In genomic region chr14:120544495-120544894, GRCm38 (mm10) we compare ENCODE assay signal across 16 mouse cellular contexts.
DNase-seq lines count a peak whose midpoint lies in the region; TF ChIP-seq lines count a peak whose summit lies in the region.
"Had no signal": no experiment of that assay in that cellular context is flagged by ENCODE, and none has a peak within 500 bp of the region (broad histone marks: within the 10 kb centered on the region; RNA-seq: fewer than 3 reads in every experiment).

No protein-coding gene starts in this region.

- H3K4me1 ChIP-seq in kidney, adult 2 months (ENCODE audit: control insufficient read depth, insufficient read depth, low read length) = peaks cover 1% of the 10 kb centered on the region; the same call in 1 of the 2 replicates
- H3K4me1 ChIP-seq: embryonic facial prominence, embryonic 10.5 days; forebrain, embryonic 15.5 days; limb, embryonic 15.5 days; neural tube, embryonic 12.5 days had no signal

- 0 out of 2 replicates have a peak overlapping the region, but pooled peaks have one; percentile 45 for H3K27ac ChIP-seq in kidney, adult 2 months (ENCODE audit: insufficient read depth, low read depth, low read length)
- H3K27ac ChIP-seq: embryonic facial prominence, embryonic 10.5 days; forebrain, embryonic 15.5 days; hindbrain, postnatal 0 days; kidney, postnatal 0 days; limb, embryonic 15.5 days; neural tube, embryonic 12.5 days had no signal

- DNase-seq in heart, adult 11 months = peak; percentile 46
- no peak for DNase-seq in heart, postnatal 36 days
- DNase-seq in kidney, adult 2 months = peak; percentile 10
- DNase-seq in kidney, postnatal 36 days = no peak
- peak; percentile 28 for DNase-seq in lung, postnatal 10 days
- no peak for DNase-seq in lung, adult 18-20 months
- peak; percentile 23 for DNase-seq in thymus, postnatal 4 days
- no peak for DNase-seq in cerebellum, adult 11-12 months
- DNase-seq: cerebellum, postnatal 25 days had no signal

- TF ChIP-seq CTCF in kidney, adult 2 months (conservative IDR thresholded peaks at IDR 0.05; ENCODE audit: insufficient read depth, insufficient read length, low read depth, low read length) = no peak

- H3K27me3 ChIP-seq in kidney, adult 2 months (replicated peaks; ENCODE audit: control insufficient read depth, insufficient read depth, low read length) = no peaks in the 10 kb centered on the region
- H3K27me3 ChIP-seq: forebrain, embryonic 15.5 days; limb, embryonic 15.5 days; neural tube, embryonic 12.5 days had no signal

- no peaks in the 10 kb centered on the region for H3K36me3 ChIP-seq in kidney, adult 2 months (ENCODE audit: control insufficient read depth, insufficient read depth, low read length)
- H3K36me3 ChIP-seq: embryonic facial prominence, embryonic 10.5 days; forebrain, embryonic 15.5 days; limb, embryonic 15.5 days; neural tube, embryonic 12.5 days had no signal

- H3K4me3 ChIP-seq in kidney, adult 2 months (ENCODE audit: insufficient read depth, low read depth, low read length) = no peak overlapping the region
- H3K4me3 ChIP-seq: embryonic facial prominence, embryonic 10.5 days; erythroblast, embryonic 14.5 days; forebrain, embryonic 15.5 days; limb, embryonic 15.5 days; neural tube, embryonic 12.5 days had no signal

- no peak for TF ChIP-seq POLR2A in kidney, adult 2 months (IDR thresholded peaks at IDR 0.05; ENCODE audit: low read depth, low read length)

- intact Hi-C loops in heart, postnatal 36 days (cut with DNase I) = loop anchor here (10.0 kb wide), 1 partner anchor 270 kb away; the partner anchor contains the start of gene Mbnl2

- 85% methylated on average over 6 of the region's 6 CpGs for WGBS in kidney, adult 2 months

Comparison
In these comparisons a context has a peak if more than half of its experiments do, and no peak if none do; other contexts are left out.
1. DNase-seq: peak in heart, adult 11 months (single experiment), kidney, adult 2 months (single experiment), lung, postnatal 10 days (single experiment) and thymus, postnatal 4 days (single experiment); none in heart, postnatal 36 days (0 of 2), kidney, postnatal 36 days (0 of 2), lung, adult 18-20 months (0 of 2) and cerebellum, adult 11-12 months (single experiment).